In genomic region chr8:103072646-103073045, GRCm38 (mm10) we compare ENCODE assay signal across 22 mouse cellular contexts.
DNase-seq lines count a peak whose midpoint lies in the region; ATAC-seq lines count a peak whose summit lies in the region.
"Had no signal": no experiment of that assay in that cellular context is flagged by ENCODE, and none has a peak within 500 bp of the region (broad histone marks: within the 10 kb centered on the region; RNA-seq: fewer than 3 reads in every experiment).

No protein-coding gene starts in this region.

- no peaks in the 10 kb centered on the region for H3K27me3 ChIP-seq in forebrain, embryonic 16.5 days (replicated peaks; ENCODE audit: control insufficient read depth, insufficient read depth, low read length)
- H3K27me3 ChIP-seq in midbrain, embryonic 13.5 days, result peaks cover 3% of the 10 kb centered on the region; the same call in 1 of the 2 replicates
- H3K27me3 ChIP-seq: intestine, embryonic 15.5 days; kidney, embryonic 15.5 days; liver, embryonic 12.5 days had no signal

- intact Hi-C loops in heart, postnatal 36 days (cut with DNase I), result no loop called here

- no peaks in the 10 kb centered on the region for H3K36me3 ChIP-seq in forebrain, embryonic 16.5 days (ENCODE audit: control insufficient read depth, insufficient read depth)
- no peaks in the 10 kb centered on the region for H3K36me3 ChIP-seq in midbrain, embryonic 13.5 days
- H3K36me3 ChIP-seq: heart, embryonic 10.5 days; intestine, embryonic 15.5 days; kidney, embryonic 15.5 days; liver, embryonic 12.5 days had no signal

- peak; percentile 91 for ATAC-seq in forebrain, embryonic 16.5 days
- peak; percentile 96 for ATAC-seq in midbrain, embryonic 13.5 days
- ATAC-seq: activated CD4-positive, CD25-positive, alpha-beta regulatory T cell, adult 4 months; intestine, embryonic 15.5 days; liver, embryonic 12.5 days; Patski had no signal

- peak overlapping the region; percentile 8; the same call in 1 of the 2 replicates for H3K27ac ChIP-seq in forebrain, embryonic 16.5 days (ENCODE audit: low read length)
- peak overlapping the region; percentile 71 for H3K27ac ChIP-seq in midbrain, embryonic 13.5 days
- H3K27ac ChIP-seq: heart, embryonic 10.5 days; intestine, embryonic 15.5 days; kidney, embryonic 15.5 days; liver, embryonic 12.5 days had no signal

- WGBS in forebrain, embryonic 16.5 days, result 21% methylated on average over 1 of the region's 1 CpGs
- WGBS in midbrain, embryonic 13.5 days, result 21% methylated on average over 1 of the region's 1 CpGs

- no peak overlapping the region for H3K4me2 ChIP-seq in forebrain, embryonic 16.5 days (ENCODE audit: low read length)
- H3K4me2 ChIP-seq in midbrain, embryonic 13.5 days (replicated peaks), result no peak overlapping the region
- H3K4me2 ChIP-seq: intestine, embryonic 15.5 days; kidney, embryonic 15.5 days; liver, embryonic 12.5 days; lung, embryonic 14.5 days had no signal

- peaks cover 2% of the 10 kb centered on the region; the same call in 1 of the 2 replicates for H3K4me1 ChIP-seq in forebrain, embryonic 16.5 days (replicated peaks; ENCODE audit: control insufficient read depth, insufficient read depth, low read length)
- H3K4me1 ChIP-seq in midbrain, embryonic 13.5 days (replicated peaks), result peaks cover 14% of the 10 kb centered on the region
- H3K4me1 ChIP-seq: heart, embryonic 10.5 days; intestine, embryonic 15.5 days; kidney, embryonic 15.5 days; liver, embryonic 12.5 days had no signal

- H3K9me3 ChIP-seq in forebrain, embryonic 16.5 days (ENCODE audit: control insufficient read depth, low read length), result no peaks in the 10 kb centered on the region
- no peaks in the 10 kb centered on the region for H3K9me3 ChIP-seq in midbrain, embryonic 13.5 days
- H3K9me3 ChIP-seq: heart, embryonic 10.5 days; intestine, embryonic 15.5 days; kidney, embryonic 15.5 days; liver, embryonic 12.5 days had no signal

- peak; percentile 17 for DNase-seq in embryo, embryonic 10 days (ENCODE audit: low spot score)
- DNase-seq in embryo, embryonic 9.5 days (ENCODE audit: extremely low spot score), result peak; percentile 9
- DNase-seq in heart, postnatal 36 days, result no peak
- DNase-seq in left cerebral cortex, adult 8-10 months (ENCODE audit: low spot score in 2 of 2), result no peak
- DNase-seq in urinary bladder, adult 18-20 months (ENCODE audit: low spot score in 2 of 2), result no peak
- DNase-seq: adrenal gland, postnatal 14 days; cerebellum, adult 2 months; gastrocnemius, postnatal 36 days; layer of hippocampus, postnatal 36 days; lung, embryonic 14.5 days; lung, postnatal 4 days; right cerebral cortex, adult 18-20 months; spleen, adult 18-20 months had no signal

- no peak overlapping the region for H3K9ac ChIP-seq in forebrain, embryonic 16.5 days (replicated peaks; ENCODE audit: low read depth, low read length)
- H3K9ac ChIP-seq in midbrain, embryonic 13.5 days (replicated peaks), result no peak overlapping the region
- H3K9ac ChIP-seq: intestine, embryonic 15.5 days; kidney, embryonic 15.5 days; liver, embryonic 12.5 days; lung, embryonic 14.5 days had no signal

- H3K4me3 ChIP-seq in forebrain, embryonic 16.5 days (replicated peaks; ENCODE audit: low read length), result no peak overlapping the region
- H3K4me3 ChIP-seq in midbrain, embryonic 13.5 days (replicated peaks), result no peak overlapping the region
- H3K4me3 ChIP-seq: erythroblast, embryonic 14.5 days; heart, embryonic 10.5 days; intestine, embryonic 15.5 days; kidney, embryonic 15.5 days; liver, embryonic 12.5 days had no signal

Comparison
In these comparisons a context has a peak if more than half of its experiments do, and no peak if none do; other contexts are left out.
1. DNase-seq: peak in embryo, embryonic 10 days (single experiment) and embryo, embryonic 9.5 days (single experiment); none in heart, postnatal 36 days (0 of 2), left cerebral cortex, adult 8-10 months (0 of 2) and urinary bladder, adult 18-20 months (0 of 2).